Mouse (Mus musculus) cortical plate, adult 2 months (tissue): ENCODE data around the gene Zfp54.

ENCODE experiments used
- CTCF ChIP-seq: fragments of 200-500 bp; IDR thresholded peaks from 2 replicates; pipeline ENCODE4 v1.5.1; 2011; ENCODE audit warnings: mild to moderate bottlenecking, control low read depth, low read length; ENCODE audit not compliant: insufficient read depth; ENCODE audit errors: extremely low read depth
- POLR2A ChIP-seq: fragments of 200-500 bp; IDR thresholded peaks from 2 replicates; pipeline ENCODE4 v1.6.1; 2011; ENCODE audit warnings: mild to moderate bottlenecking, low read length, control low read depth; ENCODE audit not compliant: insufficient read depth; ENCODE audit errors: extremely low read depth

DNA sequence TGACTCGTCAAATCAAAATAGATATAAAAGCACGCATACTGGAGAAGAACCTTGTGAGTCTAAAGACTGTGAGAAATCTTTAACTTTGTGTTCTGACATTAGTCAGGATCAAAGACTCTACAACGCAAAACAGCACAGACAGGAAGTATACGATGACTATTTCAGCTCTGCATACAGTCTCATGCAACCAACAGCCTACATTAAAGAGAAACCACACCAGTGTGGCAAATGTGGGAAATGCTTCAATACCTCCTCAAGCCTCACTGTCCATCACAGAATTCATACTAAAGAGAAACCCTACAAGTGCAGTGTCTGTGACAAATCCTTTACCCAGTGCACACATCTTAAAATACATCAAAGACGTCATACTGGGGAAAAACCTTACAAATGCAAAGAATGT, 40.5 kb downstream of the Zfp54 start:
- TF ChIP-seq POLR2A (no peak), CTCF (no peak)
